Mouse (Mus musculus) ovary, postnatal 36 days (tissue): ENCODE results near the gene Prl6a1.

Source experiments
- DNase-seq: peaks from one replicate; pipeline ENCODE4 v3.0.0; 2022; ENCODE audit warnings: low spot score, mixed read lengths

Gene Prl6a1

DNA sequence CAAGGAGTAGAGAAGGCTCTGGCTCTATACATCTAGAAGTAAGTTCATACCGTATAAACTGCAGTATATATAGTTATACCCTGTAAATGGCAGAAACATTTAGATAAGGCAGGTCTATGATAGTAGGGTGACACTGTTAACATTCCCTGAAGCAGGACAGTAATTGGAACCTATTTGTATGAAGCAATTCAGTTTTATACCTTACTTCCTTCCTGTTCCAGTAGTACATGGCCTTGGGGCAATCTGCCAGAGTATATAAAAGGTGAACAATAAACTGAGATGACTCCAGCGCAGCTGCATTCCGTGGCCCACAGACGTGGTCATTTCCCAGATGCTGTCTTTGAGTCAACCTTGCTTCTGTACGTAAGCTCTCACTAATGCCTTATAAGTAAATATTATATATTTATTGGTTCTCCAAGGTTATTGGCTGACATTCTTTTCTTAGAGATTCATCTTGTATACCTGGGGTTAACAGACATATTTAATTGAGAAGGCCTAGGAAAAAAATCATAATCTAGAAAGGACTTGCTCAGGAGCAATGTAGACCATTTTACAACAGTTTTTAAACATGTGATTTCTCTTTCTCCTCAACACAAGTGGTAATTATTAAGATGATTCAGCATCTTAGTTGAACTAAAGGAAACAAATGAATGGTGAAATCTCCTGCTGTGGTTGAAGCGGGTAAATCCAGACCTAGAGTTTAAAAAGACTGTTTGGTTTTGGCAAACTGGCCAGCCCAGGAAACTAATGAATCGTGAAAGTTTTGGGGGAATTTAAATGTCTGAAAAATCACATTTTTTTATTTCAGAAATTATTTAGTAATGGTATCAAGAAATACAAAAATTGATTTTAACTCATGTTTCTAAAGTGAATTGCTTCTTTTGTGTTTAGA lies at the start of gene Prl6a1:
Gene Prl6a1 (plus strand): TSS at position 294 of the 892 bp plus-strand sequence.
- no peak for DNase-seq

DNA sequence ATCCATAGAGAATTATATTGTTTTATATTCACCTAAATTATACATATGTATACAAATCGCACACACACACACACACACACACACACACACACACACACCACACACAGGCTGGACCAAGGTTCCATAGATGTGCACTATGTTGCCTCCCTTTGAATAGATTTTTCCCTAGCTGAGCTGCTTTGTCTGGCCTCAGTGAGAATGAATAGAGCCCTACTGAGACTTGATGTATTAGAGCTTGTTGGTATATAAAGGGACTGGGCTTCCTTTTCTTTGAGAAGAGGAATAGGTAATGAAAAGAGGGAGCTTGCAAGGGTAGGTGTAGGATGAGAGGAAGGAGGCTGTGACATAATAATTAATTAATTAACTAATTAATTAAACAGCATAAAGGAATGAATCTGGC lies 22.6 kb downstream of the Prl6a1 start:
- no peak for DNase-seq

- DNase-seq, result no peak
Measured at GRCm38 (mm10) chr13:27342733-27343275, 30.4 kb downstream of the Prl6a1 start.

DNA sequence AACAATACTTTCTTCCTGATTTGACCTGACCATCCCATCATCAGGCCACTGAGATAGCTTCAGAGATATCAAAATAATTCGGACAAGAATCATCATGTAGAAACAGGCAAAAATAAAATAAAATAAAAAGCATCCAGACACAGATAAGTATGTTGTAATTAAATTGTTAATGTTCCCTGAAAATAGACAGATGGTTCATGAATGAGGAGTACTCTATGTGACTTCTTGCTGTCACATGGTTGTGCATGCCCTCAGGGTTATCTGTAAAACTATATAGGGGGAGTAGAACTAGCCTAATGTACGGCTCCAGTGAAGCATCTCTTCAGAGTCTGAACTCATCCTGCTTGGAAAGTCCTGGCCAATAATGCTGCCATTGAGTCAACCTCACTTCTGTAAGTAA lies 32.9 kb downstream of the Prl6a1 start, which contains the start of gene Prl8a2:
Gene Prl8a2 (plus strand): TSS at position 301 of the 400 bp plus-strand sequence.
- no peak for DNase-seq
